9 mouse cellular contexts compared by ENCODE assay signal in the genomic region with DNA sequence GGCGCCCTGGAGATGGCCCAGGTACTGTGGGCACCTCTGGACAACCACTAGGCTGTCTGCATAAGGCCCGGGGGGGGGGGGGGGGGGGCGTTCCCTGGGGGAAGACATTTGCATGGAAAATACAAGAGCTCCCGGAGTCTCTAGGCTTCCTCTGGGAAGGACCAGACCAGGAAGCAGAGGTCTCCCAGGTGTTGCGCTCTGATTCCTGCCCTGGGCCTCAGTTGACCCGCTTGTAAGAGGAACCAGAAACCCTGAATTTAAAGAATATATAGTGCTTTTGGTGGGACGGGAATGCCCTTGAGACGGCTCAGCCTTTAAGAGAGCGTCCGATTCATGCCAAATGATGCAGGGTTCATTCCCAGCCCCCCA. TPM values are rescaled to one million over a fixed set of nuclear protein-coding genes. Genes with fewer than 3 reads are reported as not detected.
A peak's percentile ranks its signal among the peaks of the same experiment; 100 is the strongest.
DNase-seq lines count a peak whose midpoint lies in the region; ATAC-seq and TF ChIP-seq lines count a peak whose summit lies in the region.
"Had no signal": no experiment of that assay in that cellular context is flagged by ENCODE, and none has a peak within 500 bp of the region (broad histone marks: within the 10 kb centered on the region; RNA-seq: fewer than 3 reads in every experiment).

No protein-coding gene starts in this region.

- H3K9me3 ChIP-seq in kidney, embryonic 15.5 days (replicated peaks) = no peaks in the 10 kb centered on the region
- H3K9me3 ChIP-seq in forebrain, embryonic 10.5 days = no peaks in the 10 kb centered on the region
- H3K9me3 ChIP-seq in intestine, embryonic 16.5 days (ENCODE audit: control insufficient read depth, low read length) = no peaks in the 10 kb centered on the region
- H3K9me3 ChIP-seq in midbrain, embryonic 16.5 days (replicated peaks; ENCODE audit: control insufficient read depth, low read length, poor library complexity, severe bottlenecking) = no peaks in the 10 kb centered on the region

- H3K27me3 ChIP-seq in kidney, embryonic 15.5 days = no peaks in the 10 kb centered on the region
- H3K27me3 ChIP-seq in forebrain, embryonic 10.5 days (ENCODE audit: poor library complexity, severe bottlenecking) = peaks cover 18% of the 10 kb centered on the region
- H3K27me3 ChIP-seq in intestine, embryonic 16.5 days (replicated peaks; ENCODE audit: control insufficient read depth, insufficient read depth, low read length) = no peaks in the 10 kb centered on the region
- H3K27me3 ChIP-seq in midbrain, embryonic 16.5 days (ENCODE audit: control insufficient read depth, insufficient read depth, low read depth, low read length) = no peaks in the 10 kb centered on the region

- TF ChIP-seq CTCF in left cerebral cortex, adult 2 months (IDR thresholded peaks at IDR 0.05) = no peak

- ATAC-seq in kidney, embryonic 15.5 days (replicated peaks; ENCODE audit: low FRiP score) = no peak; the same call in 1 of the 2 replicates
- peak; percentile 59 for ATAC-seq in intestine, embryonic 16.5 days
- no peak for ATAC-seq in midbrain, embryonic 16.5 days
- ATAC-seq in megakaryocyte-erythroid progenitor cell, adult 5-6 weeks (replicated peaks; ENCODE audit: low FRiP score, low TSS enrichment, poor library complexity, severe bottlenecking) = no peak

- WGBS in kidney, embryonic 15.5 days = 42% methylated on average over 8 of the region's 10 CpGs
- 23% methylated on average over 9 of the region's 10 CpGs for WGBS in forebrain, embryonic 10.5 days
- 31% methylated on average over 9 of the region's 10 CpGs for WGBS in intestine, embryonic 16.5 days
- 26% methylated on average over 7 of the region's 10 CpGs for WGBS in midbrain, embryonic 16.5 days

- peak overlapping the region; percentile 44 for H3K4me3 ChIP-seq in kidney, embryonic 15.5 days (replicated peaks)
- H3K4me3 ChIP-seq in forebrain, embryonic 10.5 days = peak overlapping the region; percentile 46
- peak overlapping the region; percentile 51 for H3K4me3 ChIP-seq in intestine, embryonic 16.5 days (ENCODE audit: low read length)
- no peak overlapping the region; the same call in 1 of the 2 replicates for H3K4me3 ChIP-seq in midbrain, embryonic 16.5 days (ENCODE audit: low read depth, low read length)
- H3K4me3 ChIP-seq in left cerebral cortex, adult 2 months = no peak overlapping the region

- no peak for DNase-seq in kidney, adult 11 months
- no peak for DNase-seq in forebrain, embryonic 10.5 days (ENCODE audit: extremely low spot score, low spot score)
- DNase-seq in gastrocnemius, postnatal 4 days (ENCODE audit: low spot score in 2 of 2) = no peak
- no peak for DNase-seq in left cerebral cortex, adult 2 months (ENCODE audit: extremely low spot score in 1 of 2, low spot score in 2 of 2)
- DNase-seq: right cerebral cortex, adult 18-20 months had no signal

- peaks cover 22% of the 10 kb centered on the region for H3K4me1 ChIP-seq in kidney, embryonic 15.5 days
- peaks cover 26% of the 10 kb centered on the region for H3K4me1 ChIP-seq in forebrain, embryonic 10.5 days
- H3K4me1 ChIP-seq in intestine, embryonic 16.5 days (ENCODE audit: control insufficient read depth, insufficient read depth, low read length) = peaks cover 7% of the 10 kb centered on the region; the same call in 1 of the 2 replicates
- peaks cover 10% of the 10 kb centered on the region for H3K4me1 ChIP-seq in midbrain, embryonic 16.5 days (ENCODE audit: control insufficient read depth, insufficient read depth, low read length)

- peaks cover 59% of the 10 kb centered on the region for H3K36me3 ChIP-seq in kidney, embryonic 15.5 days
- peaks cover 68% of the 10 kb centered on the region for H3K36me3 ChIP-seq in forebrain, embryonic 10.5 days (replicated peaks)
- H3K36me3 ChIP-seq in intestine, embryonic 16.5 days (ENCODE audit: control insufficient read depth, insufficient read depth, low read length) = peaks cover 3% of the 10 kb centered on the region
- peaks cover 45% of the 10 kb centered on the region for H3K36me3 ChIP-seq in midbrain, embryonic 16.5 days (ENCODE audit: control insufficient read depth, insufficient read depth, low read length)

- peak overlapping the region; percentile 71 for H3K4me2 ChIP-seq in kidney, embryonic 15.5 days
- peak overlapping the region; percentile 55 for H3K4me2 ChIP-seq in intestine, embryonic 16.5 days (ENCODE audit: low read depth, low read length)
- H3K4me2 ChIP-seq in midbrain, embryonic 16.5 days (ENCODE audit: low read length) = peak overlapping the region; percentile 29

- H3K9ac ChIP-seq in kidney, embryonic 15.5 days = peak overlapping the region; percentile 26; the same call in 1 of the 2 replicates
- peak overlapping the region; percentile 57 for H3K9ac ChIP-seq in intestine, embryonic 16.5 days (ENCODE audit: low read depth, low read length)
- no peak overlapping the region for H3K9ac ChIP-seq in midbrain, embryonic 16.5 days (ENCODE audit: low read depth, low read length)

- intact Hi-C loops in left cerebral cortex, adult 2 months (cut with DNase I) = no loop called here

- H3K27ac ChIP-seq in kidney, embryonic 15.5 days = peak overlapping the region; percentile 78
- peak overlapping the region; percentile 70 for H3K27ac ChIP-seq in forebrain, embryonic 10.5 days
- peak overlapping the region; percentile 63 for H3K27ac ChIP-seq in intestine, embryonic 16.5 days (ENCODE audit: low read length)
- no peak overlapping the region for H3K27ac ChIP-seq in midbrain, embryonic 16.5 days (ENCODE audit: low read length)
- no peak overlapping the region for H3K27ac ChIP-seq in left cerebral cortex, adult 2 months

RNA-seq across cellular contexts. Expression of a gene that starts 5.4 kb away (rescaled TPM):
- 64.8 and 70.5 TPM in 2 replicates for polyA plus RNA-seq in kidney, embryonic 15.5 days (2015; fragmentation: Nextera tagmentation; extraction: Ambion mirVana)
- 54.0 and 54.9 TPM in 2 replicates for polyA plus RNA-seq in forebrain, embryonic 10.5 days (2016; fragmentation: Nextera tagmentation; extraction: Ambion mirVana)
- 73.1 and 74.0 TPM in 2 replicates for polyA plus RNA-seq in intestine, embryonic 16.5 days (2015; fragmentation: Nextera tagmentation; extraction: Ambion mirVana)
- polyA plus RNA-seq in midbrain, embryonic 16.5 days (2015; fragmentation: Nextera tagmentation; extraction: Ambion mirVana) = 46.9 and 48.5 TPM in 2 replicates
- 10 to 100 TPM; 17.8 to 22.4 TPM for total RNA-seq in gastrocnemius, postnatal 4 days (2021)
- 10 to 100 TPM; 30.4 to 30.7 TPM for total RNA-seq in left cerebral cortex, adult 2 months (2021)
- total RNA-seq in megakaryocyte-erythroid progenitor cell, adult 5-6 weeks (2014; fragmentation: Nextera tagmentation) = 29.8 and 30.9 TPM in 2 replicates
- total RNA-seq in megakaryocyte-erythroid progenitor cell, adult 5-6 weeks (2017) = 17.1 and 17.4 TPM in 2 replicates

RNA-seq across cellular contexts. Expression of a gene that starts 10.8 kb away (rescaled TPM):
- polyA plus RNA-seq in kidney, embryonic 15.5 days (2015; fragmentation: Nextera tagmentation; extraction: Ambion mirVana) = 0.18 TPM in 1 of 2 replicates, not detected in the other
- 0.69 and 1.2 TPM in 2 replicates for polyA plus RNA-seq in forebrain, embryonic 10.5 days (2016; fragmentation: Nextera tagmentation; extraction: Ambion mirVana)
- polyA plus RNA-seq in intestine, embryonic 16.5 days (2015; fragmentation: Nextera tagmentation; extraction: Ambion mirVana) = 0.26 TPM in 1 of 2 replicates, not detected in the other
- polyA plus RNA-seq in midbrain, embryonic 16.5 days (2015; fragmentation: Nextera tagmentation; extraction: Ambion mirVana) = 3.2 and 3.5 TPM in 2 replicates
- not detected for total RNA-seq in gastrocnemius, postnatal 4 days (2021)
- 1 to 10 TPM; 1.6 to 2.2 TPM for total RNA-seq in left cerebral cortex, adult 2 months (2021)
- total RNA-seq in megakaryocyte-erythroid progenitor cell, adult 5-6 weeks (2014; fragmentation: Nextera tagmentation) = not detected in 2 replicates
- total RNA-seq in megakaryocyte-erythroid progenitor cell, adult 5-6 weeks (2017) = not detected in 2 replicates

RNA-seq across cellular contexts. Expression of a gene that starts 23.8 kb away (rescaled TPM):
- 0.15 and 0.25 TPM in 2 replicates for polyA plus RNA-seq in kidney, embryonic 15.5 days (2015; fragmentation: Nextera tagmentation; extraction: Ambion mirVana)
- 0.32 and 0.36 TPM in 2 replicates for polyA plus RNA-seq in forebrain, embryonic 10.5 days (2016; fragmentation: Nextera tagmentation; extraction: Ambion mirVana)
- 0.32 and 0.34 TPM in 2 replicates for polyA plus RNA-seq in intestine, embryonic 16.5 days (2015; fragmentation: Nextera tagmentation; extraction: Ambion mirVana)
- polyA plus RNA-seq in midbrain, embryonic 16.5 days (2015; fragmentation: Nextera tagmentation; extraction: Ambion mirVana) = 0.68 and 0.80 TPM in 2 replicates
- total RNA-seq in gastrocnemius, postnatal 4 days (2021) = not detected
- under 1 TPM; 0.40 to 0.52 TPM for total RNA-seq in left cerebral cortex, adult 2 months (2021)
- not detected in 2 replicates for total RNA-seq in megakaryocyte-erythroid progenitor cell, adult 5-6 weeks (2014; fragmentation: Nextera tagmentation)
- total RNA-seq in megakaryocyte-erythroid progenitor cell, adult 5-6 weeks (2017) = 1.6 TPM in 1 of 2 replicates, not detected in the other

RNA-seq across cellular contexts. Expression of a gene that starts 23.9 kb away (rescaled TPM):
- polyA plus RNA-seq in kidney, embryonic 15.5 days (2015; fragmentation: Nextera tagmentation; extraction: Ambion mirVana) = 5.1 and 5.5 TPM in 2 replicates
- polyA plus RNA-seq in forebrain, embryonic 10.5 days (2016; fragmentation: Nextera tagmentation; extraction: Ambion mirVana) = 4.4 and 5.1 TPM in 2 replicates
- polyA plus RNA-seq in intestine, embryonic 16.5 days (2015; fragmentation: Nextera tagmentation; extraction: Ambion mirVana) = 5.4 and 6.3 TPM in 2 replicates
- 4.9 and 5.0 TPM in 2 replicates for polyA plus RNA-seq in midbrain, embryonic 16.5 days (2015; fragmentation: Nextera tagmentation; extraction: Ambion mirVana)
- 1 to 10 TPM; 2.0 to 3.2 TPM for total RNA-seq in gastrocnemius, postnatal 4 days (2021)
- 1 to 10 TPM; 7.9 to 9.3 TPM for total RNA-seq in left cerebral cortex, adult 2 months (2021)
- total RNA-seq in megakaryocyte-erythroid progenitor cell, adult 5-6 weeks (2014; fragmentation: Nextera tagmentation) = 5.2 and 6.9 TPM in 2 replicates
- total RNA-seq in megakaryocyte-erythroid progenitor cell, adult 5-6 weeks (2017) = 0.46 and 3.9 TPM in 2 replicates

RNA-seq across cellular contexts. Expression of a gene that starts 30.8 kb away (rescaled TPM):
- polyA plus RNA-seq in kidney, embryonic 15.5 days (2015; fragmentation: Nextera tagmentation; extraction: Ambion mirVana) = 32.5 and 37.2 TPM in 2 replicates
- 28.6 and 30.2 TPM in 2 replicates for polyA plus RNA-seq in forebrain, embryonic 10.5 days (2016; fragmentation: Nextera tagmentation; extraction: Ambion mirVana)
- polyA plus RNA-seq in intestine, embryonic 16.5 days (2015; fragmentation: Nextera tagmentation; extraction: Ambion mirVana) = 26.1 and 26.5 TPM in 2 replicates
- polyA plus RNA-seq in midbrain, embryonic 16.5 days (2015; fragmentation: Nextera tagmentation; extraction: Ambion mirVana) = 51.1 and 59.3 TPM in 2 replicates
- total RNA-seq in gastrocnemius, postnatal 4 days (2021) = 10 to 100 TPM; 18.4 TPM
- total RNA-seq in left cerebral cortex, adult 2 months (2021) = 10 to 100 TPM; 31.1 to 42.5 TPM
- total RNA-seq in megakaryocyte-erythroid progenitor cell, adult 5-6 weeks (2014; fragmentation: Nextera tagmentation) = 2.5 and 5.4 TPM in 2 replicates
- 1.1 and 1.4 TPM in 2 replicates for total RNA-seq in megakaryocyte-erythroid progenitor cell, adult 5-6 weeks (2017)

Comparison
In these comparisons a context has a peak if more than half of its experiments do, and no peak if none do; other contexts are left out.
1. H3K27ac ChIP-seq: peak in kidney, embryonic 15.5 days (single experiment), forebrain, embryonic 10.5 days (single experiment) and intestine, embryonic 16.5 days (single experiment); none in midbrain, embryonic 16.5 days (single experiment) and left cerebral cortex, adult 2 months (single experiment).
2. H3K4me3 ChIP-seq: peak in kidney, embryonic 15.5 days (single experiment), forebrain, embryonic 10.5 days (single experiment) and intestine, embryonic 16.5 days (single experiment); none in midbrain, embryonic 16.5 days (single experiment) and left cerebral cortex, adult 2 months (single experiment).
3. Peak in every context shown above with its lines, with median percentiles within 50 percentile points of each other: H3K4me2 ChIP-seq.